Mouse (Mus musculus) left cerebral cortex, postnatal 14 days (tissue): ENCODE results near the gene Chchd1. TPM values are rescaled to one million over a fixed set of nuclear protein-coding genes. Genes with fewer than 3 reads are reported as not detected.

Experiments used
- DNase-seq, 2 experiments: peaks; one replicate each; pipeline ENCODE4 v3.0.0; 2021 to 2022; ENCODE audit warnings: low spot score in 2 of 2, mixed read lengths in 1 of 2
- intact Hi-C: fragments of 180-260 bp; cut with DNase I; formaldehyde crosslinking; loops from one replicate; pipeline ENCODE4 v1.15.1; 2025
- microRNA-seq, 2 experiments: library from miRNA; unstranded; fragments of <30 nt; microRNA quantifications; one replicate each; pipeline ENCODE4 v1.2.0; 2022
- total RNA-seq, 2 experiments: library from RNA; stranded (reverse); gene quantifications; 2 replicates each; pipeline ENCODE4 v1.2.3; 2021

Chchd1 gene
- total RNA-seq, 2 experiments from 2014 or later = 49.9 to 53.9 TPM

- DNase-seq = no peak
- intact Hi-C loops = no loop called here
Measured at GRCm38 (mm10) chr14:20748388-20748787, 45.6 kb downstream of the Chchd1 start.

GRCm38 (mm10) chr14:20749494-20750051 lies 46.8 kb downstream of the Chchd1 start:
- intact Hi-C loops = no loop called here
- DNase-seq = no peak

GRCm38 (mm10) chr14:20750503-20750902 lies 47.7 kb downstream of the Chchd1 start:
- intact Hi-C loops = no loop called here
- DNase-seq = no peak

- DNase-seq = no peak
- intact Hi-C loops = no loop called here
Measured at GRCm38 (mm10) chr14:20753792-20754191, 51.0 kb downstream of the Chchd1 start.

Small RNAs within 50 kb of the gene (microRNA-seq; reads per million reads assigned to microRNA genes)
- gene Mir6946 = 0.26 to 0.67 reads per million in 2 experiments

Other genes with a start within 250 kb of the Chchd1 start
- 10 to 100 TPM; 49.4 to 49.8 TPM for gene Anxa7, start 222.9 kb upstream of the Chchd1 start, total RNA-seq
- gene Mss51, start 206.1 kb upstream of the Chchd1 start, total RNA-seq = 1 to 10 TPM in 1 of 2 experiments, under 1 TPM in 1; 0.59 to 1.0 TPM
- gene Ppp3cb, start 156.4 kb upstream of the Chchd1 start, total RNA-seq = 100 to 1,000 TPM; 387 to 395 TPM
- gene Usp54, start 61.9 kb upstream of the Chchd1 start, total RNA-seq = 10 to 100 TPM; 29.7 to 35.7 TPM
- not detected for gene Myoz1, start 46.5 kb upstream of the Chchd1 start, total RNA-seq
- gene Synpo2l, start 34.7 kb upstream of the Chchd1 start, total RNA-seq = under 1 TPM; 0.47 to 0.64 TPM
- 100 to 1,000 TPM in 1 of 2 experiments, 10 to 100 TPM in 1; 87.8 to 109 TPM for gene Sec24c, start 28.7 kb upstream of the Chchd1 start, total RNA-seq
- gene Fut11, start 8.0 kb upstream of the Chchd1 start, total RNA-seq = 10 to 100 TPM; 19.3 to 20.1 TPM
- gene Zswim8, start 4.5 kb downstream of the Chchd1 start, total RNA-seq = 100 to 1,000 TPM; 136 to 142 TPM
- 10 to 100 TPM; 14.5 to 17.5 TPM for gene Ndst2, start 31.6 kb downstream of the Chchd1 start, total RNA-seq
- gene Camk2g, start 91.1 kb downstream of the Chchd1 start, total RNA-seq = 100 to 1,000 TPM; 305 to 316 TPM
- gene Plau, start 133.7 kb downstream of the Chchd1 start, total RNA-seq = 1 to 10 TPM; 7.4 to 7.7 TPM
- gene Vcl, start 226.4 kb downstream of the Chchd1 start, total RNA-seq = 10 to 100 TPM; 27.9 to 28.7 TPM